Mouse (Mus musculus) erythroblast, embryonic 14.5 days (primary cell): ENCODE data around the gene Bcar3. TPM values are rescaled to one million over a fixed set of nuclear protein-coding genes. Genes with fewer than 3 reads are reported as not detected.

Experiments
- H3K27me3 ChIP-seq: 2 replicates; pipeline ENCODE4 v1.6.1; 2012; ENCODE audit warnings: inconsistent platforms; ENCODE audit not compliant: control insufficient read depth
- H3K36me3 ChIP-seq: 2 replicates; pipeline ENCODE4 v1.6.1; 2012; ENCODE audit warnings: mild to moderate bottlenecking, inconsistent platforms; ENCODE audit not compliant: control insufficient read depth
- H3K4me1 ChIP-seq: 2 replicates; pipeline ENCODE4 v1.6.1; 2012; ENCODE audit warnings: inconsistent platforms; ENCODE audit not compliant: control insufficient read depth
- H3K4me3 ChIP-seq: replicated peaks from 2 replicates; pipeline ENCODE3; 2012; ENCODE audit warnings: moderate library complexity, mild to moderate bottlenecking, inconsistent platforms
- H3K9me3 ChIP-seq: 2 replicates; pipeline ENCODE4 v1.6.1; 2012; ENCODE audit warnings: low read length, inconsistent platforms, mixed read lengths; ENCODE audit not compliant: control insufficient read depth
- GATA1 ChIP-seq: IDR thresholded peaks from 2 replicates; pipeline ENCODE4 v1.6.1; 2012; ENCODE audit warnings: low read length, inconsistent platforms, mixed read lengths
- TAL1 ChIP-seq: IDR thresholded peaks from 3 replicates; pipeline ENCODE4 v1.6.1; 2012; ENCODE audit warnings: low read length, inconsistent platforms, mixed read lengths
- polyA plus RNA-seq: library from polyadenylated mRNA; stranded (reverse); fragments of >175 nt; gene quantifications from 2 replicates; pipeline ENCODE4 v1.2.3, GENCODE M21; 2012

Gene Bcar3
- polyA plus RNA-seq, 1 experiment = not detected

DNA sequence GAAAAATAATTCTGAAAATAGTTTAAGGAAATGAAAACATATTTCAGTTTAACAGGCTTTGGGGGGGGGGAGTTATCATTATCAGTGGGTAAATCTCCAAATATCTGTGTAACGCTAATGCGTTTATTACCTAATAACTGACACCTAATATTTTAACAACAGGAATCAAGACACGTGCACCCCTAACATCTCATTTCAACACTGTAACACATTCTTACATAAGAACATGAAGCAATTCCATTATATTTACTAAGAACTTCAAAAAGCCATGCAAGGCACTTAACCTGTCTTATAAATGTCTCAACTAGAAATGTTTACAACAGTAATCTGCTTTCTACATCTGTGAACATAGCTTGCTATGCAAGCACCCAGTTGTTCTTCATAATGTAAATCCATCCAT lies 257.2 kb downstream of the Bcar3 start:
- Histone ChIP-seq H3K36me3 (no peaks in the 10 kb centered on the region), H3K27me3 (no peaks in the 10 kb centered on the region), H3K9me3 (no peaks in the 10 kb centered on the region), H3K4me3 (no peak overlapping the region), H3K4me1 (peaks cover 4% of the 10 kb centered on the region)
- no peak for TF ChIP-seq GATA1
- TF ChIP-seq TAL1 = no peak

DNA sequence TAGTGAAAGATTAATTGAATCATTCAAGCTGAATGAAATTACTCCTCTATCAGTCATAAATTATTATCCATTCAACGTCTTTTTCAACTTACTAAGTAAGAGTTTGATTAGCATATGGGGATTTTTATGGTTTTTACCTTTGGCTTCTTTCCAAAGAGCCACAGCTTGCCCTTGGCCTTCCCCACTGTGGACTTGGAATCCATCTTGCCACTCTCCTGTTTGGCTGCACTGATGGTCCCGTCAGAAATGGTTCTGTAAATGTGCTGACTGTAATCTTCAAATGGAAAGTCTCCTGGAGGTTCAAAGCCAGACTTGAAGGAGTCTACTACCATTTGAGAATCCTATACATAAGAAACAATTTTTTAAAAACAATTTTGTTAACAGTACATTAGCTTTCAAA lies 263.8 kb downstream of the Bcar3 start:
- H3K36me3 ChIP-seq = no peaks in the 10 kb centered on the region
- no peaks in the 10 kb centered on the region for H3K27me3 ChIP-seq
- no peaks in the 10 kb centered on the region for H3K4me1 ChIP-seq
- H3K9me3 ChIP-seq = no peaks in the 10 kb centered on the region
- TF ChIP-seq TAL1 (no peak), GATA1 (no peak)
- H3K4me3 ChIP-seq = no peak overlapping the region

DNA sequence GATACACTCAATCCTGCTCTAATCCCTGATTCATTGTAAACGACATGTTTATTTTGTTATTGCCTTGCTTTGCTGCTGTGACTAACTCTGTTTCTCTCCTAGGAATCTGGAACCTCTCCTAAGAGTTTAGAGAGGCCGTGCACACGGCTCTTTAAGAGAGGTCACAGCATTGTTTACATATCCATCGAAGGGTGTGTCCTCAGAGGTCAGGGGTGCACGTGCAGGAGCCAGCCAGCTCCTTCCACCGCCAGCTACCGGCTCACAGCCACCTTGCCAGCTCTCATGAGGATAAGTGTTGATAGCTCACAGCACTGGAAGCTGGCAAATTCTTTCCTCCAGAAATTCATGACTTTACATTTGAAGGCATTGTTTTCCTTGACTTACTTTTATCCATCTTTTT lies 271.3 kb downstream of the Bcar3 start:
- Histone ChIP-seq H3K9me3 (no peaks in the 10 kb centered on the region), H3K36me3 (no peaks in the 10 kb centered on the region), H3K4me3 (no peak overlapping the region), H3K4me1 (no peaks in the 10 kb centered on the region), H3K27me3 (no peaks in the 10 kb centered on the region)
- TF ChIP-seq GATA1 = no peak
- no peak for TF ChIP-seq TAL1

DNA sequence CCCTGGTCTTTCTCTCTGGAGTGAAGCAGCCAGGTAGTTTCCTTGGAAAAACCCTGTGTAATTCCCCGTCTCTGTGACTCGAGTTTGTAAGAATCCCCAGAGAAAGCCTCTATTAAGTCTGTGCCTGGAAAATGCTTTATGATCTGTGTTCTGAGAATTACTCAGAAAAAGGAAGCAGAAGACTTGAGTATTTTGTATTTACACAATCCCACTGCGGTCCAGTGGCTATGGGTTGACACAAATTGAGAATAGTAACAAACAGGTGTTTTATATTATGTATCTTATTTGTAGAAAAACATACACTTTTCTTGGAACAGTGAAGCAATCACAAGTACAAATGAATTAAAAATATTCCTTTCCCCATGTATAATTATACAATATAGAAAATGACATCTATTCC lies 272.2 kb downstream of the Bcar3 start:
- H3K9me3 ChIP-seq = no peaks in the 10 kb centered on the region
- no peaks in the 10 kb centered on the region for H3K4me1 ChIP-seq
- H3K27me3 ChIP-seq = no peaks in the 10 kb centered on the region
- H3K4me3 ChIP-seq = no peak overlapping the region
- no peak for TF ChIP-seq TAL1
- no peak for TF ChIP-seq GATA1
- H3K36me3 ChIP-seq = no peaks in the 10 kb centered on the region

DNA sequence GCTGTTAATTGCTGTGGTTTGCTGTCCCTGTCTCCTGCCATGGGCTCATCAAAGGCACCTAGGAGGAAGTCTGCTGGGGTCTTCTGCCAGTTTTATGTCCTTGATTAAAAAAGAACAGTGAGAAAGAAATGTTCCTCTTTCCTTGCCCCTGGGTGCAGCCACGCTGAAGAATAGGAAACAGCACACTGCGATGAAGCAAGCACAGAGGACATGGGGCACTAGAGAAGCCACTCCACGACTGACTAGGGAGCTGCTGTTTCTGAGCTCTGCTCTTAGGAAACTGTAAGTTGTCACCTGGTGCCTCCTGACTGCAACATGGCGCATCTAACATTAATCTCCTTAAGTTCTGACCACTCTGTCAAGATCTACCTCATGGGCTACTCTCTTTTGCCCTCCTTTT lies 272.6 kb downstream of the Bcar3 start:
- no peaks in the 10 kb centered on the region for H3K36me3 ChIP-seq
- H3K4me1 ChIP-seq = no peaks in the 10 kb centered on the region
- TF ChIP-seq GATA1 (no peak), TAL1 (no peak)
- H3K27me3 ChIP-seq = no peaks in the 10 kb centered on the region
- H3K4me3 ChIP-seq = no peak overlapping the region
- H3K9me3 ChIP-seq = no peaks in the 10 kb centered on the region

DNA sequence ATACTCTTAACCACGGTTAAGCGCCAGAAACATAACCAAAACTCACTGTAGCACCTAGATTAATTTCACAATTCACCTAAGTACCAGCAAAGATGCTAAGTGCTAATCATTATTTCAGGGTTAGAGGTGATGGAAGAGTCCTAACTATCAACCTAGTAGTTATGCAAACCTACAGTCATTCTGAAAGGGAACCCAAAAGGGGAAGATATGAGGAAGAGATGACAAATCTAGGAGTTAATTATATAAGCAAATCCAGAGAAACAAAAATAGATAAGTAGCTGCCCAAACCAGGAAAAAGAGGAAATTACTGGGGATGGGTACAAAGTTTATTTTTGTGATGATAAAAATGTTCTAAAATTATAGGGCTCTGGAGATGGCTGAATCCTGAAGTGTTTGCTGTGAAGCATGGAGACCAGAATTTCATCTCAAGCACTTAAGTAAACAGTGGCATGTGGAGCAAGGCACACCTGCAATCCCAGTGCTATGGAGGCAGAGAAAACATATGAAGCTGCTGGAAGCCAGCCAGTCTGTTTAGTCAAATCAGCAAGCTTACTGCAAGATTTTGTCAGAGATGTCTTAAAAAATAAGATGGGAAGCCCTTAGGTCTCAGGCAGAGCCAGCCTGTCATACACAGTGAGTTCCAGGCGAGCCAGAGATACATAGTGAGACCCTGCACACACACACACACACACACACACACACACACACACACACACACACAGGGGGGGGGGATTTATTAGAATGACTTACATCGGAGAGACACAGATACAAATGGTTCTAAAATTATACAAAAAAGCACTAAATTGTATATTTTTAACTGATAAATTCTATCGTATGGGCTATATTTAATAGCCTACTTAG lies 279.7 kb downstream of the Bcar3 start:
- no peaks in the 10 kb centered on the region for H3K36me3 ChIP-seq
- H3K9me3 ChIP-seq = no peaks in the 10 kb centered on the region
- H3K4me3 ChIP-seq = no peak overlapping the region
- H3K27me3 ChIP-seq = no peaks in the 10 kb centered on the region
- no peak for TF ChIP-seq GATA1
- no peak for TF ChIP-seq TAL1
- H3K4me1 ChIP-seq = no peaks in the 10 kb centered on the region

DNA sequence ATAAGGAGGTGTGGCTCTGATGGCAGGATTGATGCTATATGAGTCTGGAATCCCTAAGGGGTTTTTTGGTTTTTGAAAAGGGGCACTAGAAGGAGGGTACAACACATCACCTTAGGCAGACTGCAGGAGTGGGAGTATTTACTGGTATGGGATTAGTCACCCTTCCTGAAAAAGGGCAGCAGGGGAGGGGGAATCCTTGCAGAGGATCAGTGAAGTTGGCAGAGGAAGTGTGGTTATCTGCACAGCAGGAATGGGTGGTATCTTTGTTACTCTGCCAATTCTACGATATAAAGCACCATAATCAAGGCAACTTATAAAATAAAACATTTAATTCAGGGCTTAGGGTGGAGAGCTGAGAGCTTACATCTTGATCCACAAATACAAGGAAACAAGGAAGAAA lies 281.0 kb downstream of the Bcar3 start:
- H3K36me3 ChIP-seq = no peaks in the 10 kb centered on the region
- H3K9me3 ChIP-seq = no peaks in the 10 kb centered on the region
- no peaks in the 10 kb centered on the region for H3K4me1 ChIP-seq
- TF ChIP-seq TAL1 (no peak), GATA1 (no peak)
- H3K27me3 ChIP-seq = no peaks in the 10 kb centered on the region
- H3K4me3 ChIP-seq = no peak overlapping the region

DNA sequence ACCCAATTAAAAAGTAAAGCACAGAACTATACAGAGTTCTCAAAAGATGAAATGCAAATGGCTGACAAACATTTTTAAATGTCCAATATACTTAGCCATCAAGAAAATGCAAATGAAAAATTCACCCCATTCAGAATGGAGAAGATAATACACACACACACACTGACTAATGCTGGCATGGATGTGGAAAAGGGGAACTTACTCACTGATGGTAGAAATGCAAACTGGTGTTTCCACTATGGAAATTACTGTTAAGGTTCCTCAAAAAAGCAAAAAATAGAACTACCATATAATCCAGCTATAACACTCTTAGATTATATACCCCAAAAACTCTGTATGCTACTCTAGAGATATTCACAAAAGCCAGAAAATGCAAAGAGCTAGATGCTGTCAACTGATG lies 283.4 kb downstream of the Bcar3 start:
- H3K4me3 ChIP-seq = no peak overlapping the region
- no peaks in the 10 kb centered on the region for H3K27me3 ChIP-seq
- H3K36me3 ChIP-seq = no peaks in the 10 kb centered on the region
- no peaks in the 10 kb centered on the region for H3K4me1 ChIP-seq
- TF ChIP-seq TAL1 (no peak), GATA1 (no peak)
- no peaks in the 10 kb centered on the region for H3K9me3 ChIP-seq

Other genes starting within 250 kb of the Bcar3 start
- gene Abca4, start 249.7 kb upstream of the Bcar3 start, polyA plus RNA-seq = 0.05 and 0.07 TPM in 2 replicates
- 124 and 137 TPM in 2 replicates for gene Gclm, start 48.6 kb upstream of the Bcar3 start, polyA plus RNA-seq
- gene Dnttip2, start 19.7 kb upstream of the Bcar3 start, polyA plus RNA-seq = 0.62 and 0.87 TPM in 2 replicates